Mouse (Mus musculus): ENCODE measurements at regions not wholly inside any gene's neighbourhood (a gene's known extent, or its start where the extent isn't known, plus 50 kb on each side); places are given as distances from the start of the nearest gene placed in this dataset.

GRCm38 (mm10) chr8:46413349-46414024, 57.4 kb upstream of the Acsl1 start:
- DNase-seq, result no peak

- no peak for DNase-seq
These were observed 56.0 kb upstream of the Acsl1 start for GRCm38 (mm10) chr8:46414874-46415273.

GRCm38 (mm10) chr8:46419402-46419801, 51.4 kb upstream of the Acsl1 start:
- no peak for DNase-seq

DNA sequence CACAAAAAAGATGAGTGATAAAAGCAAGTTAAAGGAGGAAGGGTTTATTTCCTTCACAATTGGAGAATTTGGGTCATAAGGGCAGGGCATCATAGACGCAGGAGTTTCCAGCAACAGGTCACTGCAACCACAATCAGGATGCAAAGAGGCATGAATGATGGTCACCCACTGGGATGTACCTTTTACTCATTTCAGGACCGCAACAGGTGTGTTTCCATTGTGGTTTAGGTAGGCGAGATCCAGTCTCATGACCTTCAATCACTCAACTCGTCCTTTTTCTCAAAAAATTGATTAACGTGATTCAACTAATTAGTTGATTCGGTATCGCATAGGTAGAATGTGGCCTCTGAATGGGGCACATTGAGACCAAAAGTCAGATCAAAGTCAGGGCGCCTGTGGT, 50.4 kb upstream of the Acsl1 start:
- DNase-seq, result no peak

Measured in liver (tissue).